Mouse (Mus musculus) gastrocnemius, adult 18-20 months (tissue): ENCODE measurements at regions not wholly inside any gene's neighbourhood (a gene's known extent, or its start where the extent isn't known, plus 50 kb on each side); places are given as distances from the start of the nearest gene placed in this dataset.
A peak's percentile ranks its signal among the peaks of the same experiment; 100 is the strongest.

Experiments used
- DNase-seq: peaks from one replicate; pipeline ENCODE4 v3.0.0; 2021; ENCODE audit warnings: low spot score

DNA sequence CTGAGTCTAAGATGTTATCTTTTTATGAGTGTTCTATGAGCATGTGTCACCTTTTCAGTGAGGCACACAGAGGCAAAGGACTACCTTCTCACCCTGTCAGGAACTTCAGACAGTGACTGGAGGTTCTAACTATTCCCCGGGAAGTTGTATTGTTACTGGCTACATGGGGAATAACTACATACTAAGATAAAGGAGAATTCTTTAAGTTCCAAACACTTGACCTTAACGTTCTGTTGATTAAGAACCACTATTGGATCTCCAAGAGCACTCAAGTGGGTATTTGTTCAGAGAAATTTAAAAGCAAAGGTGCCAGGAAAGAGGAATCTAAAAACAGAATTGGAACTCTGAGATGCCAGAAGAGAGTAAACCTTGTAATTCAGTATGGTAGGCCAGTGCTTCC is 139.5 kb upstream of the Nrp1 start:
- DNase-seq: no peak

DNA sequence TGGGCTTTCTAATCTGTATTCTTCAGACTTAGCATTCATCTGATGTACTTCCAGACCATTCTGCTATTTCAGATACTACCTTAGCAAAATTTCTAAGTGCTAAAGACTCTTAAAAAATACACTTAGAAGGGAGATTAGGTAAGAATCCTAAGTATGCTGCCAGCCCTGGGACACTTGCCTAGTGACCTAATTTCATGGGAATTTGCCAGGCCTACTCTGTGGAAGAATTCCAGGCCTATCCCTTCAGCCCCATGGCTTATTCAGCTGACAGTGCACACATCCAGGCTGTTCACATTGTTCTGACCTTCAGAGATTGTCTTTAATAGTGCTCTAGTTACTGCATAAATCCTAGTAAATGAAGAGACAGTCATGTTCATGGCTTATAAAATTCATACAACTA is 138.9 kb upstream of the Nrp1 start:
- peak; percentile 84 for DNase-seq

GRCm38 (mm10) chr8:128223092-128223491 is 135.3 kb upstream of the Nrp1 start:
- DNase-seq: no peak

GRCm38 (mm10) chr8:128223522-128223921 is 134.9 kb upstream of the Nrp1 start:
- DNase-seq: no peak

DNA sequence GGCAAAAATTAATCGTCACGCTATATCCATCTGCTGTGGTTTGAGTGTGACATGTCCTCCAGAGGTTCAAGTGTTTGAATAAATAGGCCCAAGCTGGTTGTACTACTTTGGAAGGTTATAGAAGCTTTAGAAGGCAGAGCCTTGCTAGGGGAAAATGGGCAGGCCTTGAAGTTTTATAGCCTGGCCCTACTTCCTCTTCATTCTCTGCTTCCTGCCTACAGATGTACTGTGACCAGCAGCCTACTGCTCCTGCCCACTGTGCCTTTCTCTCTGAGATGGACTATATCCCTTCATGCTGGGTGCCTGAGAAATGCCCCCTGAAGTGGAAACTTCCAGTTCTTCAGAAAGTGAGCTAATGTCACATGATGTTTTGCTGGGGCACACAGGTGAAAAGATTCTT is 133.3 kb upstream of the Nrp1 start:
- no peak for DNase-seq

DNA sequence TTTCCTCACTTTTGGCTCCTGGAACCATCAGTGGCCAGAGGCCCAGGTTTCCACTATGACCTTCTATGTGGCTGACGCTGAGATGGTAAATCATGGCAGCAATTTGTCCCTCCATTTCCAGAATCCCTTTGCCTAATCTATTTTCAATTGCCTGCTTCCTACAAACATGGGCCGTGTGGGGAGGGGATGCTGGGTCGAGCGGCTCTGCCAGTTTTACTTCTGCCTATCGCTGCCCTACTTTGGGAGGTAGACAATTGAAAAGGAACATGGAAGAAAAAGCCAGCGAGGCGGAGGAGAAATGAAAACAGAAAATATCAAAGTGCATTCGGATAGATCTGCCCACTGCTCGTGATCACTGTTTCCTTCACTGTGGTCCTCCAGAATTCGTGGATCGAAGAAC is 123.3 kb upstream of the Nrp1 start:
- no peak for DNase-seq

- DNase-seq: no peak
Observed at GRCm38 (mm10) chr8:128235527-128235926, 122.9 kb upstream of the Nrp1 start.

GRCm38 (mm10) chr8:128236097-128236496 is 122.3 kb upstream of the Nrp1 start:
- DNase-seq: no peak

DNA sequence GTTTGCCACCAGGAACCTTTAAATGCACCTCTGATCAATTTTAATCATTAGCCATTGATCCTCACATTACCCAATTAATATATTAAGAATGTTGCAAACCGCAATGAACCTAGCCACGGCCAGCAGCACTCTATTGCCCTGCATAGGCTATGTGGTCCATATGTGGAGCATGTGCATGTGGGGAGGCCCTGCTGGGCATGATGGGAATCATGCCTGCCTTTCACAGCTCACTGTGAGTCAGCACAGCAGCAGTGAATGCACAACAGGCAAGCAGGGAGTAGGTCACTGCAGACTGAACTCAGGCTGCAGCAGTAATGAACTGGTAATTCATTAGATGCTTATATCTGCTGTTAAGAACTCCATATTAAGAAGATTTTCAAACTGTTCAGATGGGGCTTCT is 119.5 kb upstream of the Nrp1 start:
- no peak for DNase-seq

- DNase-seq: no peak
Observed at GRCm38 (mm10) chr8:128239783-128240182, 118.6 kb upstream of the Nrp1 start.

GRCm38 (mm10) chr8:128241200-128241599 is 117.2 kb upstream of the Nrp1 start:
- DNase-seq: no peak

DNA sequence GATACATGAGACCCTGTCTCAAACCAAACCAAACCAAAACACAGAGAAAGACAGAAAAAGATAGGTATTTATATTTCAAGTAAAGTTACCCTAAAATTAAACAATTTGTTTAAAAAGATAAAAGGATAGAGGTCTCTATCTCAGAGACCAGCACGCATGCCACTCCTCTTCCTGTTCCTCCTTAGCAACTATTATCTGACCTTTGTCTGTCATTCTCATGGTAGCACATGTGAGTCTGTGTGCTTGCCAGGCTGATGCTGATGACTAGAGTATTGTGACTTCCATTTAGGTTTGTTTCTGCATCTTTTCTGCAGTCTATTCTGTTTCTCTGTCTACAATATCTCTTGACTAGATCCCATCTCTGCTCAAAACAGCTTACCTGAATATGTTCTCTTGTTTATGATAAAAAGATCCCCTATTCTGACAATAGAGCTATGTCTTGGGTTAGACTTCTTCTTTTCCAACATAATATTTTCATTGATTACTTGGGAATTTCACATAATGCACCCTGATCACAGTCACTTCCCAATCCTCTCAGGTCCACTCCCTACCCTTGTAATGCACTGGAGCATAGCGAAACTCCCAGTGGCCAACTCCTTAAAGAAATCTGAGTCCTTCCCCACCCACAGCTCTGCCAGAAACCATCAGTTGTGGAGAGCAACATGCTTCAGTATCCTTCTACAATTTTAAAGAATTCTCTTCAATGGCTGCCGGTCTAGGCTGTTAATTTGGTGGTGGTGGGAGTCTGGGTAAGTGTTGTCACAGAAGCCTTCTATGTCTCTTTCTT is 115.7 kb upstream of the Nrp1 start:
- no peak for DNase-seq

DNA sequence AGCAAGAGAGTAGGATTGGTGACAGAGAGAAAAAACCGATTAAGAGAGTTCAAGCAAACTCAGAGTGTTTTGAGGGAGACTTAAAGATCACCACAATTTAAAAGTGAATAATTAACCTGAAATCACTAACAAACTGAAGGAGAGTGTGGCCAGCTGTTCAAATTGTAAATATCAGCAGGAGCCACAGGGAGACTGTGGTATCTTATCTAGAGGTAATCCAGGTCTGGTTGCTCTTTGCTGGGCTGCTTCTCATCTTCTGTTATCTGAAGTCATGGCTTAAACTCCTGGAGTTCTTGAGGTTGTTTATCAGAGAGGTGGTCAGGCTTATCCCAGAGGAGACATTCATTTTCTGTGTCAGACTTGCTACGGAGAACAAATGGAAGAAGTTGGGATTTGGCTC is 106.7 kb upstream of the Nrp1 start:
- DNase-seq: no peak

- no peak for DNase-seq
Observed at GRCm38 (mm10) chr8:128260836-128261235, 97.6 kb upstream of the Nrp1 start.

- no peak for DNase-seq
Observed at GRCm38 (mm10) chr8:128261367-128261766, 97.0 kb upstream of the Nrp1 start.

DNA sequence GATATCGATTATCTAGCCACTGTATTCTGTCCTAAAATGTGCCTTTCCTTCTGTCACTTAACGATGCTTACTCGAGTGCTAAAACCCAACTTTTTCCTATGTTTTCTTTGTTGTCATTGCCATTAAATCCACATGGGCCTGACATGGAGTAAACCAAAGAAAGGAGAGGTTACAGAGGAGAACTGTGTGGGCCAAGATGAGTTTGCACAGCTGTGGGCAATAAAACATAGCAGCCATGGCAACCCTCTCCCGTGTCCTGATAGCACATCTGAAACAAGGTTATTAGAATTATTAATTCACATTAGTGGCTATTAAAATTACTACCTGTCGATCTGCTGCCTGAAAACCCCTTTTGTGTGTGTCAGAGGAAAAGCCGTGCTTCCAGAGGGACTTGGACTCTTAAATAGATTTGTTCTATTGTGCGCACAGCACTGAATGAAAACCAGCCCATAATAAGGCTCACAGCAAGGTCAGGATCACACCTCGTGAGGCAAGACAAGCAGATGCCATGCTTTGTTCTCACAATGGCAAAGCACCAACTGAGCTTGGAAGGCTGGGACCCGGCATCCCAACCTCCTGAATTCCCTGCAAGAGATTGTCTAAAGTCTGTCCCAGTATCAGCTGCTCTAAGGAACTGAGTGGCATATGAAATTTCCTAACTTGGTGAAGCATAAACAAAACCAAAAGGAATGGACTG is 95.0 kb upstream of the Nrp1 start:
- no peak for DNase-seq

DNA sequence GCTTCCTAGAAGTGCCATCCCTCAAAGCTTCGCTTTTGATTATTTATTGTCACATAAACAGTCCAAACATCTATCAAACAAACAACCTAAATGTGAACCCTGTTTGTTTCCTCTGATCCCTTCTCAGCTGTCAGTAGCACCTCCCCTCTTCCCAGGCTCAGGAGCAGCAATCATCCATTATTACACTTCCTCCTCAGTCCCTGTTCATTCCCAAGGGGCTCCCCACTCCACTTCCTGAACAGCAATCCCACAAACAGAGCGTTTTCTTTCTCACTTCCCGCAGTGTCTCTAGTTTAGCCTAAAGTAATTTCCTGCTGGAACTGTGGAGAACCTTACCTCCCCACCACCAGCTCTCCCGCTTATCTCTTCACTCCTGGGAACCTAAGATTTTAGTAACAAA is 91.1 kb upstream of the Nrp1 start:
- DNase-seq: peak; percentile 18

GRCm38 (mm10) chr8:128268010-128268409 is 90.4 kb upstream of the Nrp1 start:
- no peak for DNase-seq

DNA sequence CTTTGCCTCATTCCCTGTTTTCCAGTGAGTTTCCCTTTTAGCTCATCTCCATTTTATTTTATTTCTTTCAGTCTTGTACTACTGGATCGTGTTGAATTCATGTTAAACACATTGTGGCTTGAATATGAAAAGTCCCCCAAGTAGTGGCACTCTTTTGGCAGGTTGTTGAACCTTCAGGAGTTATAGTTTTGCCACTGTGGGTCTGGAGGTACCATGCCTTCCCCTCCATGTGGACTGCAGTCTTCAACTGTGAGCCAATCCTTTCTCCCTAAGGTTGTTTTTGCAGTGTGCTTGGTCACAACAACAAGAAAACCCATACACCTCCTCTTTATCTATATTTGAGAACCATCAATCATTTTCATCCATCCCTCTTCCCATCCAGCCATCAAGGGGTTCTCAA is 88.9 kb upstream of the Nrp1 start:
- no peak for DNase-seq

DNA sequence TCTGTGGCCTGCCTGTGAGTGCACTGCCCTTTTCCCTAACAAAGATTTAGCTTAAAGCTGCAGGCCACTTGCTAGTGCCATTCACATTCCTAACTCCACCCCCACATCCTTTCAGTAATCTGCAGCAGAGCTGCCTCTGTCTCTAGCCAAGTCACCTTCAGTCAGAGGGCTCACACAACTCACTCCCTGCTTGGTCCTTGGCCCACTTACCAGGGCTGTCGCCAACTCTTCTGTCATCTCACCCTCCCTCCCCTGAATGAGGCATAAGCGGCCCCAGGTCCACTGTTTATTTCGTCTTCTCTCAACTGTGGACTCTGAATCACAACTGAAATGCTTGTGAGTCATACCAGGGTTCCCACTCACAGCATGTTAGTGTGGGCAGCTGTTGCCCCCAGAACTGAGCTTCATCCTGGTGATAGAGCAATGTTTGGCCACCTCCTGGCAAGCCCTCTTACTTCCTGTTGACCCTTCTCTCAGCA is 85.5 kb upstream of the Nrp1 start:
- peak; percentile 10 for DNase-seq

DNA sequence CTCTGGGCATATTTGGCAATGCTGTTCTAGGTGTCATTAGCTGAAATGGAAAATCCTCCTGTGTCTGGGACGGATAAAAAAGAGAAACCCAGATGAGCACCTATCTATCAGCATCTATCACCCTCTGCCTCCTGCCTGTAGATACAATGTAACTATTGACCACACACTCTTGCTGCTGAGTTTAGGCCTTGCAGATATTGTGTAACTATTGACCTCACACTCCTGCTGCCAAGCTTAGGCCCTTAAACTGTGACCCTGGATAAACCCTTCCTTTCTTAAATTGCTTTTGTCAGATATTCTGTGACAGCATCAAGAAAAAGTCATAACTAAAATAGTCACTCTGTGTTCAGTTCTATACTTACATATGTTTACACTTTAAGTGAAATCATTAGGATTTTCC is 81.9 kb upstream of the Nrp1 start:
- no peak for DNase-seq

GRCm38 (mm10) chr8:128282802-128283201 is 75.6 kb upstream of the Nrp1 start:
- DNase-seq: no peak

GRCm38 (mm10) chr8:128283365-128283764 is 75.0 kb upstream of the Nrp1 start:
- no peak for DNase-seq
